Mouse (Mus musculus) ES-CJ7 (cell line): ENCODE measurements around the gene Myadml2.

Experiments
- DNase-seq: peaks from one replicate; pipeline ENCODE4 v3.0.0; 2011; ENCODE audit warnings: low read depth, low spot score

Myadml2 gene

DNA sequence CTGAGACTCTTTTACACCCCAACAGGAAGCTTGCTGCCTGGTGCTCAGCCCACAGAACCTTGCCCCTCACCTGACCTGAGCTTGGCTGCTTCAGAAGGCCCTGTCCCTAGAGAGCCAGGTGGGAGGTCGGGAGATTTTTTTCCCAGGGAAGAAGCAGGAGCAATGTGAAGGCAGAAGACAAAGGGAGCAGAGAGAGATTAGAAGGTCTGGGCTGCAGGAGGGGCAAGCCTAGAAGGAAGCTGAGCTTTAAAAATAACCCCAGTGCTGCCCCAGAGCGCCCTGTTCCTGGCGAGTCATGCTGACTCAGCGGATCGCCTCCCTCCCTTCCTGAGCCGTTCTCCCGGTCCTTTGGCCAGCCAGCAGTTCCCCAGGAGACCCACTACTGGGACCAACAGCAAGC is 18.0 kb downstream of the Myadml2 start:
- DNase-seq, result no peak

DNA sequence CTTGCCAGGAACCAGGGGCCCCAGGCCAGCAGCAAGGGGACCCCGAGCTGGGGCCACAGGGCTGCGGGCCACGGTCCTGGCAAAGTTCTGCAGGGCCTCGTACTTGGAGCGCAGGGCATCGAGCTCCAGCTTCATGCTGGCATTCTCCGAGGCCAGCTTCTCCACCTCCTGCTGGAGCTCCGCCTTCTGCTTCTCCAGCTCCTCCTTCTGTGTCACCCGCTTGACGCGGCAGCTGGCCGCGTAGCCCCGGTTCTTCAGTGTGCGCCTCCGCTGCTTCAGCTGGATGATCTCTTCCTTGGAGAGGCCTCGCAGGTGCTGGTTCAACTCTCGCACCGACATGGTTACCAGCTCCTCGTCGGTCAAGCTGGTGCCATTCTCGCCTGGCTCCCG is 18.6 kb downstream of the Myadml2 start:
- DNase-seq, result no peak

DNA sequence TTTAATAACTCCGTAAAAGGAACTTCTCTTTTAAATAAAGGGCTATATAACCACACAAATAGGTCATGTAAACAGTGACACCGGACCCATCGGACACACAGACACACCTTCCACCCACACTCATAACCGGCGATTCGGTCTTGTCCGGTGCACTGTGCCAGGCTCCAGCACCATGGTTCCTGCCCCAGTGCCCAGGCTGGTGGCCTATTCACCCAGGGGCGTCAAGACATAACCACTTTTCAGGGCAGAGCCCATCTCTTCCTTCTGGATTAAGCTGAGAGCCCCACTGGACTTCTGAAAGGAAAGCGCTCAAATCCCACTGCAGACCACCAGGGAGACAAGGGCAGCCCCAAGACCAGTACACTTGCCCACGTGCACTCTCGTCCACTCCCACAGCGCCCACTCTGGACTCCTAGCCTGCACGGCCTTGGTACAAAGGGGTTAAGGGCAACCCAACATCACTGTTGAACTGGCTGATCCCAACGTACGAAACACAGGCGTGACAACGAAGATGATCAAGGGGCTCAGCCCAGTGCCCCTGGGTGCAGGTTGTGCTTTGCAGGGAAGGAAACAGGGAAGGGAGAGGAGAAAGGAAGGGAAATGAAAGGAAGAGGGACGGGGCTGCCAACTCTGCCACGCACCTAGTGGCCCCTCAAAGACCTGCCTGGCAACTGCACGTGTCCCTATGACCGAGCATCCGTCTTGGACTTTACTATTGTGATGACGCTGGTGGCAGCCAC is 19.2 kb downstream of the Myadml2 start:
- no peak for DNase-seq

DNA sequence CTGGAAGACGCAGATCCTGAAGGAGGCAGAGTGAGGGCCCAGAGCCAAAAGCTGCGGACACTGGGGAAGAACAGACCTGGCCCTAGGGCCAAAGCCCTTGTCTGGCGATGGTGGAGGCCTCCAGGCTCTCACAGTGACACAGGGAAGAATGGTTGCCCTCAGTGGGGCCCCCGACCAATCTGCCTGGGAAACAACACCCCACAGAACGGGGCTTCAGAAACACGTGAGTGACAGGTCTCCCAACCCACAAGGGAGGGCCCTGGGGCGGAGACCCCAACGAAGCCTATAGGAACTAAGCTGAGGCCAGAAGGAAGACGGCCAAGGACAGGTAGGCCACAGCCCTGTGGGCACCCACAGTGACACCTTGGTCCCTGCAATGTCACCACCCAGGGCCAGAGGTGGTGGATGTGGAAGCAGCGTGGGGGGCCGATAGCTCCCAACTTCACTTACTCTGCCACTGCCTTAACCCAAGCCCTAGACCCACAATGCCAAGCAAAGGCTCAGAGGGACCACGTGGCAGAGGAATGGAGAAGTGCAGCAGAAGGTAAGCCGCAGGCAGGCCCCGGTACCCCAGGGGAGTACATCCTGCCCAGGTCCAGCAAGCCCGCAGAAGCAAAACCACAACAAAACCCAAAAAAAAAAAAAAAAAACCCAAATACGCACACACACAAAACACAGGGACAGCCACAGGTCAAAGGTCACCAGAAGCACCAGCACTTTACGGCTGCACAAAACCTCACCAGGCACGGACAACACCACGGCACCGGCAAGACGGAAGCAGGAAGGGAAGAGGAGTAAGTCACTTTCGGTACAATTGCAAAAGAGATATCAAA is 20.3 kb downstream of the Myadml2 start:
- DNase-seq, result no peak

DNA sequence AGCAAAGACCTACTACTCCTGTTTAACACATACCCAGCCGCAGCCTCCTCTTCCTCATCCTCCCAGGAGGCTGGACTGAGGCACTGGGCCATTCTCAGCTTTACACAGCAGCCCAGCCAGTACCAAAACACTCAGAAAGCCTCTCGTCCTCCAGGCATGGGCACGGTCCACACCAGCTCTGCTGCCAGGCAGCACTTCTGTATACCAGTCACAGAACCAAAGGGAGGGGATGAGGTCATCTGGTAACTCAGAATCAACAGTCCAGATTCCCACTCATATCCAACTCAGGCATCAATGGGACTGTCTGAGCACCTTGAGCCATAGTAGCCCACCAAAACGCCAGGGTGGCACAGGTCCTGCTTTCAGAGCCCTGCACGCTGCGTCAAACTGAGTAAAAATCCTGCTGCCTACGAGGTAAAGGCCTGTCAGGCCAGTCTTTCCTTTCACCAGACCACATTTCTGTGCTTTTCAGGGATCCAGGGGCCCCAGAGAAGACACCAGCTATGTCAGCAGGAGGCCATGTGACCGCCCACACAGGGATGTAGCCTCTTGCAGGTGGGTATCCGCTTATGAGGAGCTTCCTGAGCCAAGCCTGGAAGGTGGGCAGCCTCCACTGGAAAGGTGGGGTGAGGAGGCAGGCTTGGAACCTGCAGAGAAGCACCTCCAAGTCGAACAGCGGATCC is 21.0 kb downstream of the Myadml2 start:
- no peak for DNase-seq

DNA sequence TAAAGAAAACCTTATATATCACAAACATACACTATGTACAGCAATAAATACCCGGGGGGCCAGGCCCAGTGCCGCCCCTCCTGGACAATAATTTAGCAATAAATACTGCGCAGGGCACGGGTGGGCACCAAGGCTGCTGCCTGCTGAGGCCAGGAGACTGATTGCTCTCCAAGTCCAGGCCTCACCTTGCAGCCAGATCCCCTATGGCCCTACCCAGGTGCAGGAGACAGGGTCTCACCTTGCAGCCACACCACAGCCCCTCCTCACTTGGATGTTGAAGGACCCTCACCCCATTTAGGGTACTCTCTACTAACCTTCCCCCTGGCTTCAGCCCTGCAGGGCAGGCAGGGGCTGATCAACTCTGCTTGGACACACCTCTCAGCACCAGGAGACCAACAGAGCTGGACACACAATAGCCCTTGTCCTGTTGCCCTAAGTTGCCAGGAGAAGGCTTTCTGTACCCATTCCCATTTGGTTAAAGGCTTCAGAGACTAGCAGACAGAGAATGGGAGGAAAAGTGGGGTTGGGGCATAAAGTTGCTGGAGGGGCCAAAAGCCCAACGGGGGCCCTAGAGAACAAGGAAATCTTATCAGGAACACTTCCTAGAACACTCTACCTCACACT is 22.7 kb downstream of the Myadml2 start, which contains the start of gene Sirt7:
Sirt7 (minus strand) TSS at position 89 of the 624 bp plus-strand sequence.
- DNase-seq, result no peak

DNA sequence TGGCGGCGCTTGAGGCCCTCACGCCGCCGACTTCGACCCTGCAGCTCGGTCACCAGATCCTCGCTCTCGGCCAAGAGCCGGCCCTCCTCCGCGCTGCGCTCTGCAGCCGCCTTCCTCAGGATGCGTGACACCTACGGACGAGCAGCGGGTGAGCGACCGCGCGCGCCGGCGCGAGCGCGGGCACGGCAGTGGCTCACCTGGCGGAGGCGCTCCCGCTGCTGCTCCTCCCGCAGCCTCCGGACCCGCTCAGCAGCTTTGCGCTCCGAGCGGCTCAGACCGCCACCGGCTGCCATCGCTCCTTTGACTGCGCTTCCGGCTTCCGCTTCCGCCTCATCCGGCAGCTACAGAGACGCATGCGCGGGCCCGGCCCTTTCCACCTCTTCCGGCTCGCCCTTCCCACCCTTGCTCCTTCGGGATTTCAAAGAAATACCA is 23.3 kb downstream of the Myadml2 start:
- peak; percentile 81 for DNase-seq

DNA sequence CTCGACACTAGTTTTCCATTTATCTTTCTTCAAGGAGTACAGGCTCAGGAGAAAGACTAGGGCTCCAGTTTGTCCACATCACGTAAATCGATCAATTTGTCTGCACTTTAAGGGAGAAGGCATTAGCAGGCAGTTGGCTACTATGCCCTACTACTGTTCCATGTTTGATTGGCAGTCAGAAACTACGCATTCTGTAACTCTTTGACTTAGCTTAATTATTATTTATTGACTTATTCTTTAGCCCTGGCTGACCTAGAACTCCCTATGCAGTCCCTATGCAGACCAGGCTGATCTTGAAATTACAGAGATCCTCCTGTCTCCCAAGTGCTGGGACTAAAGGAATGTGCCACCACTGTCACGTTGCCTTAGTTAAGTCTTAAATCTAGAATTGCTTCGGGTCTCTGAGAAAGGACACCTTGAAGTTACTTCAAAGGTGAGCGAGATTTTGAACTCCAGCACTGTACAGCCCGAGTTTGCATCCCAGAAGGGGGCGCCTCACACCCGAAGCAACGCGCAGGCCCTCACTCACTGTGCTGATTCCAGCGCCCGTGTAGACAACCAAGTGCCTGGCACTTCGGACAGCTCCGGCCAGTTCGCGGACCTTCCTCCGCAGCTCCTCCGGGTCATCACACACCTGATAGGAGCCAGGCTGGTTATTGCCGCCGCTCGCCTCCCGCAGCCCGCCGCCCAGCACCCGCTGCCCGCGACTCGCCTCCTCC is 23.8 kb downstream of the Myadml2 start:
- DNase-seq, result peak; percentile 81

DNA sequence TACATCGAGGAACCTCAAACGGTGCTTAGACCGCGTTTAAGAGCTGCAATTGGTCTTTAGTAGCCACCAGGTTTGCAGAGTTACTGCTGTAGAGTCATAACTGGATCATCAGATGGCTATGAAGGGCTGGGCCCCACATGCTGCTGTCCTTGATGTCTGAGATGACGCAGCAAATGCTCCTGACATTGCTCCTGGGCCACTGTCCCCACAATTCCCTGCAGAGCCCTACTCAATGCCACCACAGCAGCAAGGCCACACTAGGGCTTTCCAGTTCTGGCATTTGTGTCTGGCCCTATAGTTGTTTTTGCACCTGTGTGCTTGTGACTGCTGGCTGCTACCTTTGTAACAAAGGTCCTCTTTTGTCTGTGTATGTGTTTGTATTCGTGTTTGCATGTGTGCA is 25.2 kb downstream of the Myadml2 start:
- no peak for DNase-seq

DNA sequence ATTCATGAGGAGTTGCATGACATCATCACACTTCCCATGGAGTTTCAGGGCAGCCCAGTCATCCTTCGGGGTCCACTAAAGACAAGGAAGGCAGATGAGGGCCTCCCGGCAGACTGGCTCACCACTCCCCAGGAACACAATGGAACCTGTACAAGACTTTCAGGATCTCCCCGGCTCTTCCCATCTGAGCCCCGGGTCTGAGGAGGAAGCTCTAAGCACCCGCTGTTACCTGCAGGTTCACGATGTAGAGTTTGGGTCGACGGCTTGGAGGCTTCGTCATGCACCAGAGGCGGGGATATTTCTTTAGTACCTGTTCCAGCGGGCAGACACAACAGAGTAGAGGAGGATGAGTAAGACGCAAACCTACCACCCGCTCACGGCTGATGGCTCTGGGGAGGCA is 27.8 kb downstream of the Myadml2 start:
- DNase-seq, result no peak

DNA sequence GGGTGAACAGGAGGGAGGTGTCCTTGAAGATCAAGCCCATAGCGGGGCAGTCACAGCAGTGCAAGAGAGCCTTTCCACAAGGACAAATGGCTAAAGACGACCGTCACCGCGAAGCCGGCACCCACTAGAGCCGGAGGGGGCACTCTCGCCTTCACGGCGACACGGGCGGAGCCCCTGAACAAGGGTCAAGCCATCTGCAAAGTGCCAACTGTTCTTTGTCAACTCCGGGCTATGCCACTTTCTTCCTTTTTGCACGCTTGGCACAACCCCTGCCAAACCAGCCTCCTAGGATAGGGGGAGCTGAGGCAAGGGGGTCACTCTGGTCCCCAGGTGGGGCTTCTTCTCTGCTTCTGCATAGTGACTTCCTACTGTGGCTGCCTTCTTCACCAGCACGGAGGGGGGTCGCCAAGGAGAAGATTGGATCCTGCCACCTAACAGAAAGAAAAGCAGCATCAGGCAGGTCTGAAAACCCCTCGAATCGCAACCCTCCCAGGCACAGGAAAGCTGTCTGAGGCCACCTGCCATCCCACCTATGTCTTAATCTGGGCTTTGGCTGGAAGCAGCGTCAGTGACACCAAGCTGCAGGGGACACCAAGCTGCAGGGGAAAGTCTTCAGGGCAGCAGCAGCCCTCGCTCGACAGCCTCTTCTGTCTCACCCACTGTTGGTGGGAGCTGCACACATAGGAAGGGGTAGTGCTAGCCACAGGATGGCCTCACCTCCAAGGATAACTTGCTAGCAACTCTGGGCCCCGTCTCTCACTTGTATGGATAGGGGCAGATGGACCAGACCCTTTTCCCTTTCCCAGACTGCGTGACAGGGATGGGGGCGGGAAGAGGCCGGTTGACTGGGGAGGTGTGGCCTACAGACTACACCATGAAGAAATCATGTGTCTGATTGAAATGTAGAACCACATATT is 29.1 kb downstream of the Myadml2 start:
- no peak for DNase-seq

DNA sequence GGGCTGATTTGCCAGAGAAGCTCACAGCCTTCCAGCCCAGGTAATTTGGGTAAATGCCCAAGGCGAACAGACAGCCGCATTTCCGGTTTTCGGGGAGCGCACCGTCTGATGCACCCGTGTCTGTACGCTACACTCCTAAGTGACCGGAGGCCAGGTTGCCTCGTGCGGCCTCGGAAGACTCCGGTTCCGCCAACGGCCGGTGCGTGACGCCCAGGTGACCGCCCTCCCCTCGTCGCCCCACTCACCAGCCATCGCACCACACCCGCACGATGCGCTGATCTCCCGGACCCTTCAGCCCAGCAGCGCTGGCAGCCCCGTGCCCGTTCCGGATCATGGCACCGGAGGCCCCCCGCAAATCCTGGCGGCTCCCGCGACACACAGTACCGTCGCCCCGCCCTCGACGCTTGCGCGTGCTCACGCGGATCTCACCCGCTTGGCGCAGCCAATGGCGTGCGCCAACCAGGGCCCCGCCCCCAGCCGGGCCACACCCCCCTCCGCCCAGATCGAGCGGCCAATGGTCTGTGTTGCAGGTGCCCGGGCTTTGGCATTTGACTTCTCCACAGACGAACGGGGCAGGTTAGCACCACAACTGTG is 30.3 kb downstream of the Myadml2 start, which contains the start of gene Pcyt2:
Pcyt2 (minus strand) TSS at position 418 of the 594 bp plus-strand sequence.
- peak; percentile 92 for DNase-seq

DNA sequence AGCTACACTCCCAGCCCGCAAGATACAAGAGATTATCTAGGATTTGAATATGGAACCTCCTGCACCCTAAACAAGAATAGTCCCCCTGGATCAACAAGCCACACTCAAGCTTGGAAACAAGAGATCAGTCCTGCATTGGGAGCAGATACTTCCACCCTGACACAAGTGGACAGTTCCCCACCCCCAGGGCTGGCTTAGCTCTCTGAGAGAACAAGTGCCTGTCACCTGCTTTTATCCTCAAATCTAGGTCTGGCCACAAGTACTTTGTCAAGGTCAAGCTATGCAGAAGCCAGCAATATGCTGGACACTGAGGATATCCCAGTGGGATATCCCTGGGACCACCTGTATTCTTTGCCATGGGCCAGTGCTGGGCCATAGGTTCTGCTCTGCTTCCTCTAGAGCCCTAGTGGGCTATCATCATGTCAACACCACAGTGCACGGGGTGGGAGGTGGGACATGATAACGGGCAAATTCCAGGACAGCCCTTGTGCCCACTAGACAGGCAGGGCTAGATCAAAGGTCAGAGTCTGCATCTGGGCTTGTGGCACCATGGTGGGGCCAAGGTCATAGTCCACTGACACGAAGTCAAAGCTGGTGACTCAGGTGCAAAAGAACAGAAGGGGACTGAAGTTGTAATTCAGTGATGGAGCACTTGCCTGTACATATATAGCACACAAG is 31.2 kb downstream of the Myadml2 start:
- DNase-seq, result no peak

DNA sequence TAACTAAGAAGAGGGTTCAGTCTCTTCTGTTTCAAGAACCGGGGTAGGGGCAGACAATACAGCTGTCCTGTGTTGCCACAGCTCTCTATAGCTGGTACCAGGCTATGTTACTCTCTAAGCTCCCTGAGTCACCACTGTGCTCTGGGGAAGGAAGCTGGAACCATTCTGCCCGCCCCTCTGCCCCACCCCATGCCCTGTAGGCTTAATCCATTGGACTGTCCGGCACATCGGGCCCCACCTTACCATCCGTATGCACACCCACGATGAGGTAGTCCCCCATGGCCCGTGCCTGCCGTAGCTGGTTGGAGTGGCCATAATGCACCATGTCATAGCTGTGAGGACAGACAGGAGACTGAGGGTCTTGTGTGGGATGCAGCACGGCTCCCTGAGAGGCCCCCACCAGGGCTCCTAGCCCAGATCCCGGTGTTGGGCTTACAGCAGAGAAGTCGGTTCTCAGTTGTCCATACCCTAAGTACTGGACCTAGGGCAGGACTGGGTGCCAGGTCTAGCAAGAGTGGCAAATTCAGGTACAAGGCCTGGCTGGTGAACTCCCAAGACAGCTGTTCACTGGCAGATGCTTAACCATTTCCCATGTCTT is 32.3 kb downstream of the Myadml2 start:
- DNase-seq, result no peak

DNA sequence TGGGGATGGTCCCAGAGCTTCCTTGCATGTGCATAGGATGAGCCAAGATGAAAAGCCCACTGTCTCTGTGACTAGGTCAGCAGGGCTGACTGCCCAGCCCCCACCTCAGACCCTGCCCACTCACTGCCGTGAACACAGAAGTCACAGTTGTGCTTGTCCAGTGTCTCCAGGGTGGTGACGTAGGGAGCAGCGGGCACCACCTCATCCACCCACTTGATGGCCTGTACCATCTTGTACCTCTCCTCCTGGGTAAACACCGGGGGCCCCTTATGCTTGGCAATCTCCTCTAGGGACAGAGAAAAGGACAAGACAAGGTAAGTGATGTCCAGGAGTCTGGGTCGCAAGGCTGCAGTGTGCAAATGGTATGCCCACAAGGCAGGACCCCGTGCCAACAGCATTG is 32.8 kb downstream of the Myadml2 start:
- DNase-seq, result no peak

DNA sequence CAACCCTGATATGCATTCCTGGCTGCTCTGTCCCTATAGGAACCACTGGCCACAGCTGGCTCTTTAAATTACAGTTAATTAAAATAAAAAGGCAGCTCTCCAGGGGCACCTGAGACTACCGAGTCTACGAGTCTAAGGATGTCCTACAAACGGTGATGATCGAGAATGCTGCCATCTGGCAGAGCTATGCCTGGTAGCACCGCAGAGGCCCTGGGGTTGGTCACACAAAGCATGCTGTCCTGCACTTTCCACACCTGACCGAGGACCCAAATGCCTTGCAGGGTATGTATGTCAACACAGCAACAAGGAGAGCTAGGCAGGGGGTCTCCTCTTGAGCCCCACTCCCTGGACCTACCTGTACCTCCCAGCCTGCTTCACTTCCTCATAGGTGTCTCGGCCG is 34.0 kb downstream of the Myadml2 start:
- DNase-seq, result no peak

DNA sequence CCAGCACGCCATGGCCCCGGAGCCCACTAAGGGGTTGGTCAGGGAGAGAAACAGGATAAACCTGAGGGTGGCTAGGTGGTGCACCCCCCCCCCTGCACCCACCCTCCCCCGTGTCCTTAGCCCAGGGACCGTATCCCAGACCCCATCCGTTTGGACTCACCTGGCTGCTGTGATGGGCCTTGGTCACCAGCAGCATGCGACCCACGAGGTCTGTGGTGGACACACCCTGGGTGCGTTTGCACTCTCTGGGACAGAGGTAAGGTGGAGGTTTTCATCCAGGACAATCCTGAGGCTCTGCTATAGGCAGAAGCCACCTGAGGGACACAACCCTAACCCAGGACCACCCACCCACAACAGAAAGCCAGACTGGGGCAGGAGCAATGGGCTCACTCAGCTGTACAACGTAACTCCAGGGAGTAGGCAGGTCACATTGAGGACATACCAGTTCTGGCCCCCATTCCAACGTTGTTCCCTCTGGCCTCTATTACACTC is 34.4 kb downstream of the Myadml2 start:
- DNase-seq, result no peak

DNA sequence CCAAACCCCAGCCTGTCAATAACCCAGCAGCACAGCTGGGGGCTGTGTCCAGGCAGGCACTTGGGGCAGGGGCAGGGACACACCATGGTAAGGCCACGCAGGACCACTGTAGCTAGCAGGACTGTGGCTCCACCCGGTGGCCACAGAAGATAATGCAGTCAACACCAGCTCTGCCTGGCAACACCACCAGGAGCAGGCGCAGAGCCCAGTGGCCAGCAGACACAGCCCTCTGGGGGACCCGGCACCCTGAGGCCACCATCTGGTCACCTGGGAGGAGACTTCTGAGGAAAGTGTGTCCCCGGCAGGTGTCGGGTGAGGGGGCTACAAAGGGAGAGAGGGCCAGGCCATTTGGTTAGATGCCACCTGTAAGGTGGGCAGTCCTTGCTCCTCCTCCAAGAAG is 35.2 kb downstream of the Myadml2 start:
- peak; percentile 59 for DNase-seq
